Mouse (Mus musculus) spleen, adult 18-20 months (tissue): ENCODE data around the gene Gimap5.
A peak's percentile ranks its signal among the peaks of the same experiment; 100 is the strongest.

Experiments used
- DNase-seq, 2 experiments: peaks; one replicate each; pipeline ENCODE4 v3.0.0; 2022; ENCODE audit warnings: mixed read lengths in 2 of 2

Gimap5 gene

GRCm38 (mm10) chr6:48740501-48741169 lies 5.4 kb upstream of the Gimap5 start:
- no peak for DNase-seq

GRCm38 (mm10) chr6:48741273-48741672 lies 4.7 kb upstream of the Gimap5 start:
- no peak for DNase-seq

- no peak for DNase-seq
These were observed 4.2 kb upstream of the Gimap5 start for GRCm38 (mm10) chr6:48741711-48742206.

- DNase-seq, result no peak
These were observed 3.3 kb upstream of the Gimap5 start for GRCm38 (mm10) chr6:48742422-48743351.

- DNase-seq, result no peak
These were observed 507 bp upstream of the Gimap5 start for GRCm38 (mm10) chr6:48745490-48745889.

GRCm38 (mm10) chr6:48747091-48747966 lies 1.3 kb downstream of the Gimap5 start:
- peak in 1 of 2 experiments; percentile 48 for DNase-seq

- DNase-seq, result no peak
These were observed 17.7 kb downstream of the Gimap5 start for GRCm38 (mm10) chr6:48763567-48764270.

- DNase-seq, result no peak
These were observed 18.5 kb downstream of the Gimap5 start for GRCm38 (mm10) chr6:48764496-48764895.

- peak; percentile 54 to 59 for DNase-seq
These were observed 22.3 kb downstream of the Gimap5 start for GRCm38 (mm10) chr6:48768178-48768869.

GRCm38 (mm10) chr6:48768933-48769332 lies 22.9 kb downstream of the Gimap5 start:
- no peak for DNase-seq

GRCm38 (mm10) chr6:48770696-48771095 lies 24.7 kb downstream of the Gimap5 start, which contains the start of gene Gimap3:
Gene Gimap3 (minus strand): TSS chr6:48770851.
- DNase-seq, result peak; percentile 30 to 50

GRCm38 (mm10) chr6:48772030-48772429 lies 26.0 kb downstream of the Gimap5 start:
- DNase-seq, result peak; percentile 68 to 86

GRCm38 (mm10) chr6:48784406-48784805 lies 38.4 kb downstream of the Gimap5 start:
- no peak for DNase-seq

GRCm38 (mm10) chr6:48785189-48785588 lies 39.2 kb downstream of the Gimap5 start:
- DNase-seq, result no peak

GRCm38 (mm10) chr6:48785601-48786000 lies 39.6 kb downstream of the Gimap5 start:
- DNase-seq, result no peak

GRCm38 (mm10) chr6:48787867-48788266 lies 41.9 kb downstream of the Gimap5 start:
- no peak for DNase-seq

- no peak for DNase-seq
These were observed 55.9 kb downstream of the Gimap5 start for GRCm38 (mm10) chr6:48801897-48802296.

GRCm38 (mm10) chr6:48803406-48804051 lies 57.5 kb downstream of the Gimap5 start:
- no peak for DNase-seq
